Mouse (Mus musculus) stomach, embryonic 14.5 days (tissue): ENCODE measurements around the gene Syne4. TPM values are rescaled to one million over a fixed set of nuclear protein-coding genes. Genes with fewer than 3 reads are reported as not detected.

Experiments
- ATAC-seq: fragments of 200-750 bp; cut with Nextera tagmentation; 2 replicates; pipeline ENCODE4 v1.8.0; 2017; ENCODE audit warnings: low read depth, moderate TSS enrichment; ENCODE audit not compliant: insufficient number of reproducible peaks, insufficient read depth, low FRiP score
- H3K27ac ChIP-seq: fragments of 300-500 bp; sonication (generic); 2 replicates; pipeline ENCODE4 v1.5.1; 2014; ENCODE audit warnings: mild to moderate bottlenecking, low read length, moderate library complexity, mixed read lengths
- H3K27me3 ChIP-seq: fragments of 300-500 bp; sonication (generic); 2 replicates; pipeline ENCODE4 v1.6.1; 2014; ENCODE audit warnings: low read length, control low read depth, mixed read lengths; ENCODE audit not compliant: control insufficient read depth, insufficient read depth
- H3K36me3 ChIP-seq: fragments of 300-500 bp; sonication (generic); 2 replicates; pipeline ENCODE4 v1.6.1; 2014; ENCODE audit warnings: mild to moderate bottlenecking, control low read depth, low read length, moderate library complexity, mixed read lengths; ENCODE audit not compliant: control insufficient read depth, insufficient read depth
- H3K4me1 ChIP-seq: fragments of 300-500 bp; sonication (generic); 2 replicates; pipeline ENCODE4 v1.6.1; 2014; ENCODE audit warnings: low read length, control low read depth, mixed read lengths; ENCODE audit not compliant: control insufficient read depth, insufficient read depth
- H3K4me2 ChIP-seq: fragments of 300-500 bp; sonication (generic); replicated peaks from 2 replicates; pipeline ENCODE4 v1.6.1; 2014; ENCODE audit warnings: low read depth, low read length, control low read depth
- H3K4me3 ChIP-seq: fragments of 300-500 bp; sonication (generic); 2 replicates; pipeline ENCODE4 v1.5.1; 2014; ENCODE audit warnings: low read depth, low read length, control low read depth
- H3K9ac ChIP-seq: fragments of 300-500 bp; sonication (generic); replicated peaks from 2 replicates; pipeline ENCODE4 v1.6.1; 2014; ENCODE audit warnings: low read depth, mild to moderate bottlenecking, control low read depth, low read length, moderate library complexity, mixed read lengths
- H3K9me3 ChIP-seq: fragments of 300-500 bp; sonication (generic); 2 replicates; pipeline ENCODE4 v1.6.1; 2016; ENCODE audit warnings: low read depth, low read length, control low read depth; ENCODE audit not compliant: control insufficient read depth
- WGBS: fragments of 180-500 bp; shearing (Covaris S2); extraction: QIAGEN DNeasy Blood & Tissue Kit; methylation state at CpG from one replicate; pipeline ENCODE4 v1.1.7; 2014; 5-methylcytosine and 5-hydroxymethylcytosine counted together
- polyA plus RNA-seq: library from polyadenylated mRNA; unstranded; fragments of >200 nt; fragmentation: Nextera tagmentation; extraction: Ambion mirVana; gene quantifications from 2 replicates; pipeline ENCODE4 v1.2.1, GENCODE M21; 2014

Syne4 gene
- polyA plus RNA-seq, 1 experiment from 2014 or later: 49.0 TPM

GRCm38 (mm10) chr7:30306083-30306779, 8.4 kb upstream of the Syne4 start:
- no peak overlapping the region for H3K9ac ChIP-seq
- peaks cover 25% of the 10 kb centered on the region for H3K36me3 ChIP-seq
- no peak overlapping the region for H3K4me2 ChIP-seq
- H3K27ac ChIP-seq: no peak overlapping the region
- WGBS: 88% methylated on average over 16 of the region's 16 CpGs
- no peaks in the 10 kb centered on the region for H3K9me3 ChIP-seq
- H3K4me1 ChIP-seq: peaks cover 9% of the 10 kb centered on the region
- no peaks in the 10 kb centered on the region for H3K27me3 ChIP-seq
- no peak for ATAC-seq
- no peak overlapping the region for H3K4me3 ChIP-seq

- Histone ChIP-seq H3K9ac (peak within 1 kb of the TSS; percentile 67), H3K4me1 (peaks cover 9% of the 10 kb centered on the region), H3K9me3 (no peaks in the 10 kb centered on the region), H3K4me2 (peak within 1 kb of the TSS; percentile 88), H3K36me3 (peaks cover 15% of the 10 kb centered on the region), H3K27ac (peak within 1 kb of the TSS; percentile 28; the same call in 1 of the 2 replicates), H3K27me3 (no peaks in the 10 kb centered on the region), H3K4me3 (peak within 1 kb of the TSS; percentile 57)
- 5% methylated on average over 27 of the region's 27 CpGs for WGBS
- ATAC-seq: peak; percentile 99
These were observed 6.3 kb upstream of the Syne4 start, which contains the start of gene Alkbh6 for GRCm38 (mm10) chr7:30308076-30309005. Alkbh6 (plus strand) TSS chr7:30308717.

- H3K4me1 ChIP-seq: peaks cover 16% of the 10 kb centered on the region
- WGBS: 59% methylated on average over 15 of the region's 15 CpGs
- peak overlapping the region; percentile 67; the same call in 1 of the 2 replicates for H3K9ac ChIP-seq
- H3K4me3 ChIP-seq: peak overlapping the region; percentile 57
- H3K4me2 ChIP-seq: peak overlapping the region; percentile 88
- no peak overlapping the region; the same call in 1 of the 2 replicates for H3K27ac ChIP-seq
- no peaks in the 10 kb centered on the region for H3K27me3 ChIP-seq
- peaks cover 11% of the 10 kb centered on the region; the same call in 1 of the 2 replicates for H3K36me3 ChIP-seq
- no peaks in the 10 kb centered on the region for H3K9me3 ChIP-seq
- ATAC-seq: no peak
These were observed 5.0 kb upstream of the Syne4 start for GRCm38 (mm10) chr7:30309395-30310129.

GRCm38 (mm10) chr7:30310136-30310535, 4.5 kb upstream of the Syne4 start:
- H3K4me1 ChIP-seq: peaks cover 19% of the 10 kb centered on the region
- H3K4me3 ChIP-seq: no peak overlapping the region
- H3K9ac ChIP-seq: no peak overlapping the region
- H3K36me3 ChIP-seq: peaks cover 11% of the 10 kb centered on the region; the same call in 1 of the 2 replicates
- ATAC-seq: no peak
- WGBS: 90% methylated on average over 12 of the region's 12 CpGs
- no peak overlapping the region for H3K4me2 ChIP-seq
- no peaks in the 10 kb centered on the region for H3K27me3 ChIP-seq
- H3K9me3 ChIP-seq: no peaks in the 10 kb centered on the region
- no peak overlapping the region for H3K27ac ChIP-seq

- H3K9ac ChIP-seq: no peak overlapping the region
- H3K9me3 ChIP-seq: no peaks in the 10 kb centered on the region
- H3K27ac ChIP-seq: no peak overlapping the region
- H3K27me3 ChIP-seq: no peaks in the 10 kb centered on the region
- H3K36me3 ChIP-seq: no peaks in the 10 kb centered on the region; the same call in 1 of the 2 replicates
- H3K4me3 ChIP-seq: no peak overlapping the region
- no peak for ATAC-seq
- WGBS: 45% methylated on average over 27 of the region's 27 CpGs
- peaks cover 16% of the 10 kb centered on the region for H3K4me1 ChIP-seq
- no peak overlapping the region for H3K4me2 ChIP-seq
These were observed 814 bp upstream of the Syne4 start for GRCm38 (mm10) chr7:30313666-30314320.

- 67% methylated on average over 13 of the region's 13 CpGs for WGBS
- Histone ChIP-seq H3K4me1 (peaks cover 10% of the 10 kb centered on the region; the same call in 1 of the 2 replicates), H3K36me3 (no peaks in the 10 kb centered on the region; the same call in 1 of the 2 replicates), H3K4me3 (peak overlapping the region; percentile 36), H3K4me2 (peak overlapping the region; percentile 44), H3K27ac (0 out of 2 replicates have a peak overlapping the region, but pooled peaks have one; percentile 30), H3K27me3 (no peaks in the 10 kb centered on the region), H3K9me3 (no peaks in the 10 kb centered on the region), H3K9ac (no peak overlapping the region)
- ATAC-seq: no peak
These were observed 1.2 kb downstream of the Syne4 start for GRCm38 (mm10) chr7:30315559-30316529.

GRCm38 (mm10) chr7:30318142-30318541, 3.5 kb downstream of the Syne4 start:
- Histone ChIP-seq H3K27me3 (no peaks in the 10 kb centered on the region), H3K4me1 (peaks cover 20% of the 10 kb centered on the region; the same call in 1 of the 2 replicates), H3K9me3 (no peaks in the 10 kb centered on the region), H3K4me2 (no peak overlapping the region), H3K9ac (no peak overlapping the region), H3K4me3 (no peak overlapping the region), H3K27ac (no peak overlapping the region), H3K36me3 (no peaks in the 10 kb centered on the region; the same call in 1 of the 2 replicates)
- no peak for ATAC-seq
- WGBS: 94% methylated on average over 3 of the region's 3 CpGs
